20 mouse cellular contexts compared by ENCODE assay signal in genomic region chr5:144439286-144440040, GRCm38 (mm10).
DNase-seq lines count a peak whose midpoint lies in the region; ATAC-seq and TF ChIP-seq lines count a peak whose summit lies in the region.
"Had no signal": no experiment of that assay in that cellular context is flagged by ENCODE, and none has a peak within 500 bp of the region (broad histone marks: within the 10 kb centered on the region; RNA-seq: fewer than 3 reads in every experiment).

No protein-coding gene starts in this region.

- H3K9me3 ChIP-seq in midbrain, postnatal 0 days (ENCODE audit: low read length): no peaks in the 10 kb centered on the region
- H3K9me3 ChIP-seq in midbrain, embryonic 16.5 days (replicated peaks; ENCODE audit: control insufficient read depth, low read length, poor library complexity, severe bottlenecking): no peaks in the 10 kb centered on the region; the same call in 1 of the 2 replicates
- H3K9me3 ChIP-seq: heart, embryonic 13.5 days; intestine, embryonic 15.5 days; limb, embryonic 13.5 days; liver, embryonic 15.5 days; stomach, embryonic 15.5 days had no signal

- H3K4me1 ChIP-seq in midbrain, postnatal 0 days (ENCODE audit: insufficient read depth, low read length): no peaks in the 10 kb centered on the region
- H3K4me1 ChIP-seq in midbrain, embryonic 16.5 days (ENCODE audit: control insufficient read depth, insufficient read depth, low read length): no peaks in the 10 kb centered on the region
- H3K4me1 ChIP-seq: heart, embryonic 13.5 days; intestine, embryonic 15.5 days; limb, embryonic 13.5 days; liver, embryonic 15.5 days; stomach, embryonic 15.5 days had no signal

- peak; percentile 15 for DNase-seq in midbrain, postnatal 0 days (ENCODE audit: low spot score)
- peak; percentile 33 for DNase-seq in adrenal gland, postnatal 25 days
- peak; percentile 48 for DNase-seq in cerebellum, adult 9-10 months
- no peak for DNase-seq in urinary bladder, postnatal 36 days (ENCODE audit: low spot score in 2 of 2)
- DNase-seq in frontal cortex, adult 2 months (ENCODE audit: extremely low spot score in 1 of 2, low spot score in 1 of 2): no peak
- DNase-seq in natural killer cell, adult 2 months (ENCODE audit: low spot score in 2 of 2): no peak
- DNase-seq: gastrocnemius, postnatal 10 days; heart, adult 18-20 months; kidney, postnatal 4 days; layer of hippocampus, adult 9-11 months; right cerebral cortex, postnatal 14 days; thymus, adult 2 months had no signal

- no peak overlapping the region for H3K4me2 ChIP-seq in midbrain, postnatal 0 days (ENCODE audit: low read depth, low read length, poor library complexity, severe bottlenecking)
- H3K4me2 ChIP-seq in midbrain, embryonic 16.5 days (ENCODE audit: low read length): no peak overlapping the region
- H3K4me2 ChIP-seq: heart, embryonic 13.5 days; hindbrain, embryonic 14.5 days; intestine, embryonic 15.5 days; limb, embryonic 13.5 days; liver, embryonic 15.5 days; midbrain, embryonic 11.5 days; stomach, embryonic 15.5 days had no signal

- H3K9ac ChIP-seq in midbrain, postnatal 0 days (replicated peaks; ENCODE audit: low read length, poor library complexity, severe bottlenecking): no peak overlapping the region
- no peak overlapping the region for H3K9ac ChIP-seq in midbrain, embryonic 16.5 days (ENCODE audit: low read depth, low read length)
- H3K9ac ChIP-seq: heart, embryonic 13.5 days; hindbrain, embryonic 14.5 days; intestine, embryonic 15.5 days; limb, embryonic 13.5 days; liver, embryonic 15.5 days; stomach, embryonic 15.5 days had no signal

- 82% methylated on average over 10 of the region's 10 CpGs for WGBS in midbrain, postnatal 0 days
- 86% methylated on average over 10 of the region's 10 CpGs for WGBS in midbrain, embryonic 16.5 days

- no peaks in the 10 kb centered on the region for H3K36me3 ChIP-seq in midbrain, postnatal 0 days (ENCODE audit: insufficient read depth, low read length)
- H3K36me3 ChIP-seq in midbrain, embryonic 16.5 days (ENCODE audit: control insufficient read depth, insufficient read depth, low read length): no peaks in the 10 kb centered on the region
- H3K36me3 ChIP-seq: heart, embryonic 13.5 days; intestine, embryonic 15.5 days; limb, embryonic 13.5 days; liver, embryonic 15.5 days; stomach, embryonic 15.5 days had no signal

- no peak for TF ChIP-seq CTCF in midbrain, postnatal 0 days (IDR thresholded peaks at IDR 0.05)

- no peaks in the 10 kb centered on the region for H3K27me3 ChIP-seq in midbrain, postnatal 0 days (ENCODE audit: insufficient read depth, low read length)
- no peaks in the 10 kb centered on the region for H3K27me3 ChIP-seq in midbrain, embryonic 16.5 days (ENCODE audit: control insufficient read depth, insufficient read depth, low read depth, low read length)
- H3K27me3 ChIP-seq: heart, embryonic 13.5 days; intestine, embryonic 15.5 days; limb, embryonic 13.5 days; liver, embryonic 15.5 days; stomach, embryonic 15.5 days had no signal

- H3K4me3 ChIP-seq in midbrain, postnatal 0 days (ENCODE audit: low read depth, low read length): no peak overlapping the region
- H3K4me3 ChIP-seq in midbrain, embryonic 16.5 days (ENCODE audit: low read depth, low read length): no peak overlapping the region
- H3K4me3 ChIP-seq: heart, embryonic 13.5 days; intestine, embryonic 15.5 days; limb, embryonic 13.5 days; liver, embryonic 15.5 days; stomach, embryonic 15.5 days had no signal

- ATAC-seq in midbrain, postnatal 0 days (ENCODE audit: low FRiP score): no peak
- ATAC-seq in midbrain, embryonic 16.5 days: no peak
- ATAC-seq: intestine, embryonic 15.5 days had no signal

- no peak overlapping the region for H3K27ac ChIP-seq in midbrain, postnatal 0 days (ENCODE audit: low read depth, low read length)
- H3K27ac ChIP-seq in midbrain, embryonic 16.5 days (ENCODE audit: low read length): no peak overlapping the region
- H3K27ac ChIP-seq: heart, embryonic 13.5 days; hindbrain, embryonic 14.5 days; intestine, embryonic 15.5 days; limb, embryonic 13.5 days; liver, embryonic 15.5 days; stomach, embryonic 15.5 days had no signal

Comparison
In these comparisons a context has a peak if more than half of its experiments do, and no peak if none do; other contexts are left out.
1. DNase-seq: peak in midbrain, postnatal 0 days (single experiment), adrenal gland, postnatal 25 days (single experiment) and cerebellum, adult 9-10 months (single experiment); none in urinary bladder, postnatal 36 days (0 of 2), frontal cortex, adult 2 months (0 of 2) and natural killer cell, adult 2 months (0 of 2).